Mouse (Mus musculus) E14TG2a.4 (cell line): Measurements from ENCODE around the gene Midn.

ENCODE experiments used
- H3K27me3 ChIP-seq: 2 replicates; pipeline ENCODE4 v1.6.1; 2014; ENCODE audit warnings: low read length, control low read depth; ENCODE audit not compliant: insufficient read depth
- H3K36me3 ChIP-seq: 2 replicates; pipeline ENCODE4 v1.6.1; 2014; ENCODE audit warnings: low read length, control low read depth; ENCODE audit not compliant: insufficient read depth
- H3K4me1 ChIP-seq: replicated peaks from 2 replicates; pipeline ENCODE4 v1.6.1; 2014; ENCODE audit warnings: low read depth, low read length, control low read depth
- H3K4me3 ChIP-seq: replicated peaks from 2 replicates; pipeline ENCODE4 v1.5.1; 2014; ENCODE audit warnings: mild to moderate bottlenecking, low read length
- H3K9me3 ChIP-seq: 2 replicates; pipeline ENCODE4 v1.6.1; 2014; ENCODE audit warnings: low read length, control low read depth
- CTCF ChIP-seq: conservative IDR thresholded peaks from 2 replicates; pipeline ENCODE4 v1.5.1; 2014; ENCODE audit warnings: low read length
- NANOG ChIP-seq: IDR thresholded peaks from 2 replicates; pipeline ENCODE4 v1.6.1; 2014; ENCODE audit warnings: borderline replicate concordance, low read length, mixed read lengths
- POU5F1 ChIP-seq: IDR thresholded peaks from 2 replicates; pipeline ENCODE4 v1.6.1; 2014; ENCODE audit warnings: low read length, borderline replicate concordance

Midn gene

GRCm38 (mm10) chr10:80150226-80151210 lies 2.4 kb downstream of the Midn start:
- peak overlapping the region; percentile 90 for H3K4me3 ChIP-seq
- TF ChIP-seq POU5F1 (no peak), CTCF (no peak), NANOG (no peak)
- no peaks in the 10 kb centered on the region for H3K9me3 ChIP-seq
- peaks cover 71% of the 10 kb centered on the region for H3K4me1 ChIP-seq
- H3K27me3 ChIP-seq: no peaks in the 10 kb centered on the region
- peaks cover 68% of the 10 kb centered on the region for H3K36me3 ChIP-seq

DNA sequence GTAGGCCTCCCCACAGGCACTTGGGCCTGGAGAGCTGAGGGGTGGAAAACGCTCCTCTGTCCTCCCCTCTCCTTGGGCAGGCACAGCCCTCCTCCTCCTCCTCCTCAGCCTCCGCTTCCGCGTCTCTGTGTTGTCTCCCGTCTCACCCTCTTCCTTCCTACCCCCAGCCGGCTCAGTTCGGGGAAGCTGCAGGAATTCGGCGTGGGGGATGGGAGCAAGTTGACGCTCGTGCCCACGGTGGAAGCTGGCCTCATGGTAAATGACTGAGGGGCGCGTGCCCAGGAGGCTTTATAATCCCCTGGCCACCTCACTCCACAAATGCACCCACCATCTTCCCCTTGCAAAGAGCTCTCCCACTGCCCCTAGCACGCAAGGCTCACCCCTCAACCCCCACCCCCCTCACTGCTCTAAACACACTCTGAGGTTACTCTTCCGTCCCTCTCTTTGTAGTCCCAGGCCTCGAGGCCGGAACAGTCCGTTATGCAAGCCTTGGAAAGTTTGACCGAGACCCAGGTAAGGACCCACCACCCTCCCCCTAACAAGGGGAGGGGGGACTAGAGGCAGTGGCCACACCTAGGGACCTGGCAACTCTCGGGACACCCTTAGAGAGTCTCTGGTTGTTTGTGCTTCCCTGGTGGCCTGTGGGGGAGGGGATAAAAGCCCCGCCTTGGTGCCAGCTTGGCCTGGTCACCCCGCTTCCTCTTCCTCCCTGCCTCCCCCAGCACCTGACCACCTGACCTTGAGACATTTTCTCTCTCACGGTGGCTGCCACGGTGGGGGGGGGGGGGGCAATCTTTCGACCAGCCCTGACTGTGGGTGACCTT lies 3.4 kb downstream of the Midn start:
- Histone ChIP-seq H3K36me3 (peaks cover 68% of the 10 kb centered on the region), H3K27me3 (no peaks in the 10 kb centered on the region), H3K4me3 (peak overlapping the region; percentile 90), H3K9me3 (no peaks in the 10 kb centered on the region), H3K4me1 (peaks cover 71% of the 10 kb centered on the region)
- no peak for TF ChIP-seq NANOG
- no peak for TF ChIP-seq CTCF
- TF ChIP-seq POU5F1: no peak

- Histone ChIP-seq H3K36me3 (peaks cover 68% of the 10 kb centered on the region), H3K9me3 (no peaks in the 10 kb centered on the region), H3K4me3 (peak overlapping the region; percentile 90), H3K27me3 (no peaks in the 10 kb centered on the region), H3K4me1 (peaks cover 71% of the 10 kb centered on the region)
- no peak for TF ChIP-seq POU5F1
- no peak for TF ChIP-seq NANOG
- TF ChIP-seq CTCF: no peak
Observed at GRCm38 (mm10) chr10:80152071-80152872, 4.2 kb downstream of the Midn start.

GRCm38 (mm10) chr10:80152873-80153260 lies 4.8 kb downstream of the Midn start:
- peaks cover 69% of the 10 kb centered on the region for H3K4me1 ChIP-seq
- H3K4me3 ChIP-seq: peak overlapping the region; percentile 90
- no peaks in the 10 kb centered on the region for H3K9me3 ChIP-seq
- no peaks in the 10 kb centered on the region for H3K27me3 ChIP-seq
- peaks cover 69% of the 10 kb centered on the region for H3K36me3 ChIP-seq
- TF ChIP-seq CTCF (no peak), POU5F1 (no peak), NANOG (no peak)

GRCm38 (mm10) chr10:80153713-80154112 lies 5.6 kb downstream of the Midn start:
- H3K27me3 ChIP-seq: no peaks in the 10 kb centered on the region
- H3K36me3 ChIP-seq: peaks cover 69% of the 10 kb centered on the region
- no peaks in the 10 kb centered on the region for H3K9me3 ChIP-seq
- no peak for TF ChIP-seq CTCF
- TF ChIP-seq POU5F1: no peak
- TF ChIP-seq NANOG: no peak
- H3K4me1 ChIP-seq: peaks cover 77% of the 10 kb centered on the region
- H3K4me3 ChIP-seq: peak overlapping the region; percentile 90

DNA sequence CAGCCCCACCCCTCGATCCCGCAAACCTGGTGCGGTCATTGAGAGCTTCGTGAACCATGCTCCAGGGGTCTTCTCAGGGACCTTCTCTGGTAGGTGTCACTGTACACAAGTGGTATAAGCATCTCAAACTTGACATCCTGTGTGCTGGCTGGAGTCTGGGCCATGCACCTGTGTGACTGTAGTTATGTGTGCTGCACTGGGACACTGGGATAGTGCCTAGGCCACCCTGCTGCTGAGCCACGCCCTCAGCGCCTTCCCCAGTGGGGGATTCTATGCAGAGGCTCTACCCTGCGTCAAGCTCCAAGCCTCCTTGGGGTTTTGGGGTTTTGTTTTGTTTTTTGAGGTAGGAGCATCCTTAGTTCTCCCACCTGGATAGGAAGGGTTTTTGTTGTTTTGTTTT lies 6.3 kb downstream of the Midn start:
- TF ChIP-seq NANOG (no peak), POU5F1 (no peak), CTCF (no peak)
- Histone ChIP-seq H3K36me3 (peaks cover 69% of the 10 kb centered on the region), H3K27me3 (no peaks in the 10 kb centered on the region), H3K4me3 (peak overlapping the region; percentile 90), H3K4me1 (peaks cover 84% of the 10 kb centered on the region), H3K9me3 (no peaks in the 10 kb centered on the region)

DNA sequence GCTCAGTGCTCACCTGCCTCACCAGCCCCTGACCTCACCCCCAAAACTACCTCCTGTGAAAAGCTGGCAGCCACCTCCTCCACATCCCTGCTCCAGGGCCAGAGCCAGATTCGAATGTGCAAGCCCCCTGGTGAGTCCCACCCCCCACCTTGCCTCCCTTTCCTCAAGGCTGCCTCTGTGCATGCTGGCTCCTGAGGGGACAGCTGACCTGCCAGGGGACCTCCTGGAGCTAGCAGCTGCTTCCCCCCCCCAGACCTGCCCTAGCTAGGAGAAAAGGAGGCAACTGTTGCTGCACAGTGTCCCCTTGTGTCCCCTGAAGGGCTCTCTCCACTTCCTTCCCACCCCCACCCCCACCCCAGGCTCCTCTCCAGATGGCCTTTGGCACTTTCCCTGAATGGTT lies 7.2 kb downstream of the Midn start:
- TF ChIP-seq CTCF (no peak), POU5F1 (no peak), NANOG (no peak)
- Histone ChIP-seq H3K36me3 (peaks cover 69% of the 10 kb centered on the region), H3K9me3 (no peaks in the 10 kb centered on the region), H3K4me1 (peaks cover 87% of the 10 kb centered on the region), H3K27me3 (no peaks in the 10 kb centered on the region), H3K4me3 (no peak overlapping the region; the same call in 1 of the 2 replicates)
